Mouse (Mus musculus): ENCODE results near the gene Klhl8. TPM values are rescaled to one million over a fixed set of nuclear protein-coding genes. Genes with fewer than 3 reads are reported as not detected.

Gene Klhl8
- polyA plus RNA-seq, 1 experiment from 2014 or later: 14.6 TPM

DNA sequence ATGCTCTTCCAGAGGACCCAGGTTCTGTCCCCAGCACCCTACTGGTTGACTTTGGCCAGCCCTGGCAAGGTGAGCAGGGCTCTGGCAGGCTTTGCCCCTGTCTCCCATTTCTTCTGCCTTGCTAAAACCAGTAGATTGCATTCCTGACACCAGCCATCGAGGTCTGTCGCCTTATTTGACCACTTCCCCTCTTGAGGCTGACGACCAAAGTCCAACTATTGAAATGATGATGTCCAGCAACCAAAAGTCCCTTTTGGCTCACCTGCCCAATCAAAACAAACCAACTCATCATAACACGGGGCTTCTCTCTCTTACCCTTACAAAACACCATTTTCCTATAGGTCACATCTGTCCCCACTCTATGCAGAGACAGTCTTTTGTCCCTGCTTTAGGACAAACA, 2.1 kb upstream of the Klhl8 start:
- H3K4me1 ChIP-seq: no peaks in the 10 kb centered on the region; the same call in 1 of the 2 replicates
- H3K4me3 ChIP-seq: no peak overlapping the region
- no peak overlapping the region for H3K4me2 ChIP-seq (replicated peaks)
- 67% methylated on average over 4 of the region's 4 CpGs for WGBS
- no peaks in the 10 kb centered on the region for H3K9me3 ChIP-seq
- H3K27ac ChIP-seq: no peak overlapping the region
- no peak for ATAC-seq (ENCODE audit: insufficient number of reproducible peaks, insufficient read depth, low FRiP score, low TSS enrichment)
- H3K9ac ChIP-seq: no peak overlapping the region
- H3K36me3 ChIP-seq: no peaks in the 10 kb centered on the region
- H3K27me3 ChIP-seq: no peaks in the 10 kb centered on the region

DNA sequence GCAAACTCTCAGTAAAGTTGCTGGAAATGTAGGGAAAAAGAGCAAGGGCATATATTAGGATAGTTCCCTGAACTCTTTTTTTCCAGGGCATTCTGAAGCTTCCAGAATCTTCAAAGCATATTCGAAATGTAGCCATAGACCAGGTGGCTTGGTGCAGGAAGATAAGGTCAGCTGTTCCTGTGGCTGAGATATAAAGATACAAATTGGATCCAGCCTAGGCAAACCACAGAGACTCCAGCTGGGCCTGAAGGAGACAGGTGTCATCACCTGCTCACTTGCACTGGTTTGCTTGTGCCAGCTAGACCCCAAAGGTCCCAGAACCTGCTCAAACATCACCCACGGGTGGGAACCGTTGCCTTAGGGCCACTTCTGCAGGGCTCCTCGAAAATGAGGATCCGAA, 496 bp upstream of the Klhl8 start:
- no peaks in the 10 kb centered on the region for H3K27me3 ChIP-seq
- H3K9me3 ChIP-seq: no peaks in the 10 kb centered on the region
- H3K9ac ChIP-seq: no peak overlapping the region
- peak overlapping the region; percentile 81; the same call in 1 of the 2 replicates for H3K4me3 ChIP-seq
- WGBS: 82% methylated on average over 5 of the region's 5 CpGs
- H3K27ac ChIP-seq: no peak overlapping the region
- H3K4me2 ChIP-seq (replicated peaks): peak overlapping the region; percentile 81
- H3K4me1 ChIP-seq: no peaks in the 10 kb centered on the region; the same call in 1 of the 2 replicates
- no peaks in the 10 kb centered on the region for H3K36me3 ChIP-seq
- ATAC-seq (ENCODE audit: insufficient number of reproducible peaks, insufficient read depth, low FRiP score, low TSS enrichment): no peak

DNA sequence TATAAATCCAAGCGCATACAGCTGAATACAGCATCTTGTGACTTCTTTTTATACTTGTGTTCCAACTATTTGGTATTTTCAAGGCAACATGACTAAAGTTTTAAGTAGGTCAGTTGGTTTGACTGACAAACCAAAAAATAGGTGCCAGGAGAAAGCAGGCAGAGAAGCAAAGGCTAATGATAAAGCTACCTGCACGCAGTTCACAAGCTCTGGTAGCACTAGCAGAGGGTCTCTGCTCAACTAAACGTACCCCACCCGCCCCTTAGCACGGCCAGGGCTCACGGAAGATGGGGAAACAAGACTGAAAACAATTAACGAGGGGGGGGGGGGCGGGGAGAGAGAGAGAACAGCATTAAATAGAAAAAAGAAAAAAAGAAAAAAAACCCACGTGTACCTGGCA, 903 bp downstream of the Klhl8 start:
- Histone ChIP-seq H3K27ac (no peak overlapping the region), H3K4me1 (no peaks in the 10 kb centered on the region; the same call in 1 of the 2 replicates), H3K9me3 (no peaks in the 10 kb centered on the region), H3K9ac (0 out of 2 replicates have a peak overlapping the region, but pooled peaks have one; percentile 75), H3K4me3 (peak overlapping the region; percentile 81), H3K27me3 (no peaks in the 10 kb centered on the region), H3K36me3 (no peaks in the 10 kb centered on the region), H3K4me2 (replicated peaks) (peak overlapping the region; percentile 81)
- 12% methylated on average over 8 of the region's 9 CpGs for WGBS
- no peak for ATAC-seq (ENCODE audit: insufficient number of reproducible peaks, insufficient read depth, low FRiP score, low TSS enrichment)

DNA sequence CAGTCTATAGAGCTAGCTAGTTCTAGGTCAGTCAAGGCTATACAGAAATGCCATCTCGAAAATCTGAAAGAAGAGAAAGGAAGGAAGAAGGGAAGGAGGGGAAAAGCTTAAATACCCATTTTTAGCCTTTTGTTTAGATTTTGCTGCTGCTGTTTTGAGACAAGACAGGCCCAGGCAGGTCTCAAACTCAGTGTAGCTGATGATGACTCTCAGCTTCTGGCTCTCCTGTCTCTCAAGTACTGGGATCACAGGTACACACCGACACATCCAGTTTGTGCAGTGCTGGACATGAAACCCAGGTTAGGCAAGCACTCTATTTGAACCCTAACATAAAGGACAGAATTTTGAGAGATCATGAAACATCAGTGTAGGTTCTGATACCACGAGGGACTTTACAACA, 1.6 kb downstream of the Klhl8 start:
- Histone ChIP-seq H3K9me3 (no peaks in the 10 kb centered on the region), H3K36me3 (no peaks in the 10 kb centered on the region), H3K4me2 (replicated peaks) (peak overlapping the region; percentile 81; the same call in 1 of the 2 replicates), H3K27ac (no peak overlapping the region), H3K4me3 (no peak overlapping the region), H3K27me3 (no peaks in the 10 kb centered on the region), H3K9ac (no peak overlapping the region), H3K4me1 (no peaks in the 10 kb centered on the region; the same call in 1 of the 2 replicates)
- 65% methylated on average over 3 of the region's 3 CpGs for WGBS
- ATAC-seq (ENCODE audit: insufficient number of reproducible peaks, insufficient read depth, low FRiP score, low TSS enrichment): no peak

DNA sequence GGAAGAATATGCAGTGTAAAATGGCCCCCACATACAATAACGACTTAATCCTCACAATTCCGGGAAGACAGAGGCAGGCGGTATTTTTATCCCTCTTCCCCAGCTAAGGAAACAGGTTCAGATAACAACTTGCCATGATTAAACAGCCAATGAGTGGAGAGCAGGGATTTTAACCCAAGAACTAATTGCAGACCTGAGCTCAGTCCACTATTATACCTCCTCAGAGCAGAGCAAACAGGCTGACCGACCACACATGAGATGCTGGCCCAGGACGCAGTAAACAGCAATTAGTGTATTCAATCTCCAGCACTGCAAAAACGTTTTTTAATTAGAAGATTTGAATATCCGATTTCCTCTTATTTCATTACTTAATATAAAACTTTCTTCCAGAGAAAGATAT, 2.2 kb downstream of the Klhl8 start:
- Histone ChIP-seq H3K4me2 (replicated peaks) (no peak overlapping the region), H3K9me3 (no peaks in the 10 kb centered on the region), H3K36me3 (no peaks in the 10 kb centered on the region), H3K4me1 (no peaks in the 10 kb centered on the region; the same call in 1 of the 2 replicates), H3K27ac (no peak overlapping the region), H3K27me3 (no peaks in the 10 kb centered on the region), H3K9ac (no peak overlapping the region), H3K4me3 (no peak overlapping the region)
- WGBS: 44% methylated on average over 7 of the region's 7 CpGs
- ATAC-seq (ENCODE audit: insufficient number of reproducible peaks, insufficient read depth, low FRiP score, low TSS enrichment): no peak

DNA sequence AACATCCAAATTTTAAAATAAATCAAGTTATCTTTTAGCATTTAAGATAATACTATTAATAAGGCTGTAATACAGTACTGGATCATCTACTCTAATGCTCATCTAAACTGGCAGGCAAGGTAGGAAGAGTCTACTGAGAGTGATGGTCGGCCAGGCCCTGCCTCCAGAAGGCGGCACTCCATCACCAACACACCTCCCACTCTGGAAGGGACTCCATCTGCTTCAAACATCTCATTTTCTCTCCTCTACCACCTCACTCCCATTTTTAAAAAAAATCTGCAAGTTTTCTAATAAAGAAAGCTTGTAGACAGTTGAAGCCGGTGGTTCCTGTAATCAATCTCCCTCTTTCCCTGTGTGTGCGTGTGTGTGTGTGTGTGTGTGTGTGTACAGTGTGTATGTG, 3.2 kb downstream of the Klhl8 start:
- H3K4me1 ChIP-seq: no peaks in the 10 kb centered on the region; the same call in 1 of the 2 replicates
- H3K27ac ChIP-seq: no peak overlapping the region
- H3K9ac ChIP-seq: no peak overlapping the region
- no peak for ATAC-seq (ENCODE audit: insufficient number of reproducible peaks, insufficient read depth, low FRiP score, low TSS enrichment)
- H3K27me3 ChIP-seq: no peaks in the 10 kb centered on the region
- WGBS: 79% methylated on average over 4 of the region's 4 CpGs
- H3K4me3 ChIP-seq: no peak overlapping the region
- H3K4me2 ChIP-seq (replicated peaks): no peak overlapping the region
- no peaks in the 10 kb centered on the region for H3K9me3 ChIP-seq
- no peaks in the 10 kb centered on the region for H3K36me3 ChIP-seq

DNA sequence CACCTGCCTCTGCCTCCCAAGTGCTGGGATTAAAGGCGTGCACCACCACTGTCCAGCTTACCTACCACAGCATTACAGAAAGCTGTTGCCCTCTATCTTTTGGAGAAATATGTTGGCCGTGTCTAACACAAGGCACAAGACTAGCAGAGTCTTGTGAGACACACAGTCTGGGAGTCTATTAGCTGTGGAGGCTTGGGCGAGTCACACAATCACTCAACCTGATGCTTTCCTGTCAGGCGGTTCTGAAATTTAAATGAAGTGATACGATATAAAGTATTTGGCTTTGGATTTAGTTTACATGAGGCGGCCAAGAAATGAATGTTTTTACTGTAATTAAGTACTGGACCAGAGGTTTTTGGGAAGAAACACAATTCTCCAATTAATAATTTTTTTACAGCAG, 4.9 kb downstream of the Klhl8 start:
- no peak overlapping the region for H3K9ac ChIP-seq
- no peak for ATAC-seq (ENCODE audit: insufficient number of reproducible peaks, insufficient read depth, low FRiP score, low TSS enrichment)
- no peaks in the 10 kb centered on the region for H3K27me3 ChIP-seq
- H3K4me3 ChIP-seq: no peak overlapping the region
- H3K27ac ChIP-seq: no peak overlapping the region
- no peak overlapping the region for H3K4me2 ChIP-seq (replicated peaks)
- H3K9me3 ChIP-seq: no peaks in the 10 kb centered on the region
- H3K4me1 ChIP-seq: no peaks in the 10 kb centered on the region; the same call in 1 of the 2 replicates
- H3K36me3 ChIP-seq: no peaks in the 10 kb centered on the region
- 88% methylated on average over 6 of the region's 6 CpGs for WGBS

DNA sequence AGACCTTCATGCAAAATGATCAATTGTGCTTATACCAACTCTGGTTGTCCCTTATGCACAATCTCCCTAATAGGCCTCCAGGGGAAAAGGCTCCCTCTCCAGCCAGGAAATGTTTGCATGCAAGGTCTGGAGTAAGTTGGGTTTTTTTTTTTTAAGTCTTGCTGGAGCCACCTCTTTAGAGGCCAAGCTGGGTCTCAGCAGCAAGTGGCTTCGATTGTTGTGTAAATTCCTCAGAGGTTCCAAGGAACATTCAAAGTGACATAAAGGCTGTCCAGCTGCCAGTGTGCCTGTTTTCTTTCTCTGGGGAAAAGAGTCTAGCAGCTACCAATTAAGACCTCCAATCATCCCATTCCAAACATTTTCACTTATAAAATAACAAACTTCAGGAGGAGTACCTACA, 12.7 kb downstream of the Klhl8 start:
- 21% methylated on average over 1 of the region's 1 CpGs for WGBS

DNA sequence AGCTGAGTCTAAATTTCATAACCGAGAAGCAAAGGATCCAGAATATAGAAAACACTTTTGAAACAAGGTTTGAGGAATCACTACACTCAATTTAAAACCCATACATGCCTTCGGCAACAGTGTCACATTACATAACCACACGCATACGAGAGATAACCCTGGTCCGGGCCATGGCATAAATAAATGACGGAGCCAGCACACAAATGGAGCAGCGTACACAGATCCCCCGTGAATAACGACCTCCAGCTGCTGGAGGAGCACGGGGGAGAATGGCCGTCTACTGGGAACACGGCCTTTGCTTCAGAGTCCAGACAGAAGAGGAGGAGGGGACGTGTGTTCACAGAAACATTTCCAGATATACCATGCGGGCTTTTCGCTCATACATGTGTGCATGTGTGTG, 21.3 kb downstream of the Klhl8 start:
- H3K27ac ChIP-seq: no peak overlapping the region
- 0 out of 2 replicates have a peak, but pooled peaks have one; percentile 47 for ATAC-seq (ENCODE audit: insufficient number of reproducible peaks, insufficient read depth, low FRiP score, low TSS enrichment)
- no peak overlapping the region for H3K4me2 ChIP-seq (replicated peaks)
- 44% methylated on average over 15 of the region's 15 CpGs for WGBS
- H3K9ac ChIP-seq: no peak overlapping the region
- no peaks in the 10 kb centered on the region for H3K9me3 ChIP-seq
- peaks cover 5% of the 10 kb centered on the region; the same call in 1 of the 2 replicates for H3K4me1 ChIP-seq
- no peaks in the 10 kb centered on the region for H3K36me3 ChIP-seq
- no peaks in the 10 kb centered on the region for H3K27me3 ChIP-seq
- H3K4me3 ChIP-seq: no peak overlapping the region

More for the DNA sequence above, 12.7 kb downstream of the Klhl8 start:
- H3K27me3 ChIP-seq: no peaks in the 10 kb centered on the region
- H3K36me3 ChIP-seq: no peaks in the 10 kb centered on the region
- H3K4me2 ChIP-seq (replicated peaks): no peak overlapping the region
- H3K9me3 ChIP-seq: no peaks in the 10 kb centered on the region
- H3K9ac ChIP-seq: no peak overlapping the region
- no peak overlapping the region for H3K4me3 ChIP-seq
- no peaks in the 10 kb centered on the region for H3K4me1 ChIP-seq
- no peak for ATAC-seq (ENCODE audit: insufficient number of reproducible peaks, insufficient read depth, low FRiP score, low TSS enrichment)
- H3K27ac ChIP-seq: no peak overlapping the region

DNA sequence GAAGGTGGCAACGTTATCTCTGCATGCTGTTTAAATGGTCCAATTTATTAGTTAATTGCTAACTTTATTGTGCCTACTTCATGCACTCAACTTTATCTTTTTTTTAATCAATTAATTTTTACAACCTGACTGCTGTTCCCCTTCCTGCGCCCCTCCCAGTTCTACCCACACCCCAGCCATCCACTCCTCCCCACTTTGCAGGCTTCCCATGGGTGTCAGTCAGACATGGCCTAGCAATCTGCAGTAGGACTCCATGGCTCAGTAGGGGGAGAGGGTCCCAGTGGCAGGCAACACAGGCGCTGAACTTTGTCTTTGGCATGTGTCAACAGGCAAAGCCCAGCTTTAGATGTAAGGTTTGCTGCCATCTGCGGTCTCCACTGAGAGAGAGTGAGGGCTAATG, 47.3 kb downstream of the Klhl8 start:
- WGBS: 85% methylated on average over 4 of the region's 4 CpGs
- Histone ChIP-seq H3K9ac (no peak overlapping the region), H3K36me3 (peaks cover 7% of the 10 kb centered on the region; the same call in 1 of the 2 replicates), H3K27ac (no peak overlapping the region), H3K9me3 (no peaks in the 10 kb centered on the region), H3K4me2 (replicated peaks) (no peak overlapping the region), H3K27me3 (no peaks in the 10 kb centered on the region), H3K4me3 (no peak overlapping the region), H3K4me1 (no peaks in the 10 kb centered on the region)
- no peak for ATAC-seq (ENCODE audit: insufficient number of reproducible peaks, insufficient read depth, low FRiP score, low TSS enrichment)

DNA sequence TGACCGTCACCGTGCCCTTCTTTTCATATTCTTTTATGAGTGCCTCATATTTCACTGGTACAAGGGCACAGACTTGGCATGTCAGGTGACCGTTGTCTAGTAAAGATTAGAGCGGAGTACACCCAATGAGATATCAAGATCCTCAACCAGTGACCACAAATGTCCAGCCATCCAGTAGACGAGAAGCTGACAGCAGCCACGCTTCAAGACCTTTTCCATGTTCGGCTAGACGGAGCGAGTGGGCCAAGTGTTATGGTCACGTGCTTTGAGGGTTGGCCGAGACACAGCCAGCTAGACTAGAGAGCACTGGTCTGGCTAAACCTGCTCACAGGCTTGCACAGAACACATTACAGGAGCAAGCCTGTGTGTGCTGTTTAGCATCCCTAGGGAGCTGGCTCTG, 50.4 kb downstream of the Klhl8 start:
- Histone ChIP-seq H3K27me3 (no peaks in the 10 kb centered on the region), H3K9me3 (no peaks in the 10 kb centered on the region), H3K4me2 (replicated peaks) (no peak overlapping the region), H3K36me3 (no peaks in the 10 kb centered on the region), H3K27ac (no peak overlapping the region), H3K4me1 (0 out of 2 replicates have a peak, but pooled peaks cover 3% of the 10 kb centered on the region), H3K9ac (no peak overlapping the region), H3K4me3 (no peak overlapping the region)
- 94% methylated on average over 11 of the region's 11 CpGs for WGBS
- no peak for ATAC-seq (ENCODE audit: insufficient number of reproducible peaks, insufficient read depth, low FRiP score, low TSS enrichment)

DNA sequence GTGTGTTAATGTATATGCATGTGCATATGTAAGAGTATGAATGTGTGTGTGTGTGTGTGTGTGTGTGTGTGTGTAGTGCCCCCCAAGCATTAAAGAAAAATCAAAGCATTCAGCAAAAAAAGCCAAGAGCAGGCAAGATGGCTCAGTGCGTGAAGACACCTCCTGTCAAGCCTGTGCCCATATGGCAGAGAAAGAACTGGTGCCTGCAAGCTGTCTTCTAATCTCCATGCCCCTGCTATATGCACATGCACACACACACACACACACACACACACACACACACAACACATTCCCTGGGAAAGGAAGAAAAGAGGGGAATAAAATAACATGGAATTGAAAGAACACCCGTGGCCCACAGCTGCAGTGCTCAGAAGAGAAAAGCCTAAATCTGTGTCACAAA, 53.9 kb downstream of the Klhl8 start:
- H3K4me3 ChIP-seq: no peak overlapping the region
- 0 out of 2 replicates have a peak, but pooled peaks cover 8% of the 10 kb centered on the region for H3K4me1 ChIP-seq
- 0 out of 2 replicates have a peak, but pooled peaks cover under 1% of the 10 kb centered on the region for H3K36me3 ChIP-seq
- H3K4me2 ChIP-seq (replicated peaks): no peak overlapping the region
- H3K9ac ChIP-seq: no peak overlapping the region
- no peak overlapping the region for H3K27ac ChIP-seq
- WGBS: 80% methylated on average over 2 of the region's 2 CpGs
- no peak for ATAC-seq (ENCODE audit: insufficient number of reproducible peaks, insufficient read depth, low FRiP score, low TSS enrichment)
- no peaks in the 10 kb centered on the region for H3K9me3 ChIP-seq
- H3K27me3 ChIP-seq: no peaks in the 10 kb centered on the region

All from embryonic facial prominence, embryonic 12.5 days (tissue).